Mouse (Mus musculus) cerebellum, adult 11-12 months (tissue): ENCODE measurements around the gene Prim1.
"Not testable (repeated sequence)": the region's sequence is repeated elsewhere in the genome, so short reads cannot be mapped to it uniquely, and the experiment has no call there.

Experiments
- DNase-seq: peaks from one replicate; pipeline ENCODE4 v3.0.0; 2022

Prim1 gene

DNA sequence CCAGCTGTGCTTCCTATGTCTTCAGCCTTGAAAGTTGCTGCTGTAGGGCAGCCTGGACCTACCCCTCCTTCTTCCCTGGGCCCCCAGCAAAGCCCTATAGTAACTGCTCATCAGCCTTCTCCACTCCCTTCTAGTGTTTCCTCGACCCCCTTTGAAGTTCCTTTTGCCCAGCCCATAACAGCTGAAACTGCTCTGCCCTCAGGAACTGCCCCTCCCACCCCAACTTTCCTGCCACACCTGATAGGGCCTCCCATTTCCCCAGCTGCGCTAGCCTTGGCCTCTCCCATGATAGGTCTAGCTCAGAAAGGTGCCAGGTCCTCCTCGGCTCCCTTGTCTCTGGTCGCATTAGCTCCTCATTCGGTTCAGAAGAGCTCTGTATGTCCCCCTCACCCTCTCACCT is 24.2 kb downstream of the Prim1 start:
- DNase-seq, result no peak

DNA sequence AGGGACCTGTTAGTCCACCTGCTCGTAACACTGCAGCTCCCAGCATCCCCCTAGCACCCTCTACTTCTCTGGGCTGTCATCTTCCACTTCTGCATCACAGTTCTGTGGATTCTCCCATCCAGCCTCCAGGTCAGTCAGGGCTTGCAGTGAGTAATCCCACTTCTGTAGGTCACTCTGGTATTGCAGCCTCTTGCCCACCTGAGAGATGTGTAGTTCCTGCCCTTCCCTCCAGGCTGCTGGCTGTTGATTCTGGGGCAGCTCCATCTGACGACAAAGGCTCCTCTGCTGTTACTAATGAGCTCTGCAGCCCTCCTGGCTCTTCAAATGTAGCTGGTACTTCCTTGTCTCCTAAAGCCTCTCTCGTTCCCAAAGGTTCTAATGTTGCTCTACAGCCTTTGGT is 24.9 kb downstream of the Prim1 start:
- DNase-seq, result no peak

DNA sequence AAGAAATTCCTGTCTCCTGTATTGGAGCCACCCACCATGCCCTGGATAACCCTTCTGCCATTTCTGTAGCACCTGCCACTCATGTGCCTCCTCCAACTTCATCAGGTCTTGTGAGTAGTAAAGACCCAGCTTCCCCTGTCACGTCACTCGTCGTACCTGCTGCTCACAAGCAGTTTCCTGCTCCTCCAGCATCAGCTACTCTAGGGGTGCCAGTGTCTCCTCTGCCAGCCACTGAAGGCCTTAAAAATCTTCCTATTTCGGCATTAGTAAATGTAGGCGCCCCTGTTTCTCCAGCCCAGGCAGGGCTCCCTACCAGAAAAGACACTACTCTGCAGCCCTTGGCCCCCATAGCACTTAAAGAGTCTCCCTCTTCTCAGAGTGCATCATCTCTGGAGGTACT is 25.3 kb downstream of the Prim1 start:
- no peak for DNase-seq

DNA sequence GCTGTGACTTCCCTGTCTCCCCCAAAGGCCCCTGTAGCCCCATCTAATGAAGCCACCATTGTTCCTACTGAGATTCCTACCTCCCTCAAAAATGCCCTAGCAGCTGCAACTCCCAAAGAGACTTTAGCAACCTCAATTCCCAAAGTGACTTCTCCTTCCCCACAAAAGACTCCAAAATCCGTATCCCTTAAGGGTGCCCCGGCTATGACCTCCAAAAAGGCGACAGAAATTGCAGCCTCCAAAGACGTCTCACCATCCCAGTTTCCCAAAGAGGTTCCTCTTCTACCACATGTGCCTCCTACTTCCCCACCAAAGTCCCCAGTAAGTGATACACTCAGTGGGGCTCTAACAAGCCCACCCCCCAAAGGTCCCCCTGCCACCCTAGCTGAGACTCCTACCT is 26.7 kb downstream of the Prim1 start:
- DNase-seq, result no peak

DNA sequence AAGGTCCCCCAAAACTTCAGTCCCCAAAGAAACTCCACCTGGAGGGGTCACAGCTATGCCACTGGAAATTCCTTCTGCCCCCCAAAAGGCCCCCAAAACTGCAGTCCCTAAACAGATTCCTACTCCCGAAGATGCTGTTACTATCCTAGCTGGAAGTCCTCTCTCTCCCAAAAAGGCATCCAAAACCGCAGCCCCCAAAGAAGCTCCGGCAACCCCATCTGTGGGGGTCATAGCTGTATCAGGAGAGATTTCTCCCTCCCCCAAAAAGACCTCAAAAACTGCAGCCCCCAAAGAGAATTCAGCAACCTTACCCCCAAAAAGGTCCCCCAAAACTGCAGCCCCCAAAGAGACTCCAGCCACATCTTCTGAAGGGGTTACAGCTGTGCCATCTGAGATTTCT is 27.5 kb downstream of the Prim1 start:
- no peak for DNase-seq

DNA sequence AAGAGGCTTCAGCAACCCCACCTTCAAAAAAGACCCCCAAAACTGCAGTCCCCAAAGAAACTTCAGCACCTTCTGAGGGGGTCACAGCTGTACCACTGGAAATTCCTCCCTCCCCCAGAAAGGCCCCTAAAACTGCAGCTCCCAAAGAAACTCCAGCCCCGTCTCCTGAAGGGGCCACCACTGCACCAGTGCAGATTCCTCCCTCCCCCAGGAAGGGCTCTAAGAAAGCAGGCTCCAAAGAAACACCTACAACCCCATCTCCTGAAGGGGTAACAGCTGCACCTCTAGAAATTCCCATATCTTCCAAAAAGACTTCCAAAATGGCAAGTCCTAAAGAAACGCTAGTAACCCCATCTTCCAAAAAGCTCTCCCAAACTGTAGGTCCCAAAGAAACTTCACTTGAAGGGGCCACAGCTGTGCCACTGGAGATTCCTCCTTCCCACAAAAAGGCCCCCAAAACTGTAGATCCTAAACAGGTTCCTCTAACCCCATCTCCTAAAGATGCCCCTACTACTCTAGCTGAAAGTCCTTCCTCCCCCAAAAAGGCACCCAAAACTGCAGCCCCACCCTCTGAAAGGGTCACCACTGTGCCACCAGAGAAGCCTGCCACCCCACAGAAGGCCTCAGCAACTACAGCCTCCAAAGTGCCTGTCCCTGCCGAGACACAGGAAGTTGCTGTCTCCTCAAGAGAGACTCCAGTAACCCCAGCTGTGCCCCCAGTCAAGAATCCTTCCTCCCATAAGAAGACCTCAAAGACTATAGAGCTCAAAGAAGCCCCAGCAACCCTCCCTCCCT is 28.3 kb downstream of the Prim1 start:
- DNase-seq, result no peak

DNA sequence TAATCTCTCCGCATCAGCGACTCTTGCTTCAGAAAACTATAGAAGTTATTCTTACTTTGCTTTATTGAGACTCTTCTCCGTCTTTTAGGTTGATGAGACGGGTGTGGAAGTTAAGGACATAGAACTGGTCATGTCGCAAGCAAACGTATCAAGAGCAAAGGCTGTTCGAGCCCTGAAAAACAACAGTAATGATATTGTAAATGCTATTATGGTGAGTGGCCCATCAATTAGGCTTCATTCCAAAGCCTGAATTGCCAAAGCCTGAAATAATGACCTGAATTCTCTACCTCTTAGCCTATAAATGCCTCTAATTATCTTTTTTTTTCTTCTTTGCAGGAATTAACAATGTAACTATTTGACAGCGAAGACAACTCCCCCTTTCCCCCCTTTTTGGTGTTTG is 33.2 kb downstream of the Prim1 start:
- DNase-seq, result no peak

DNA sequence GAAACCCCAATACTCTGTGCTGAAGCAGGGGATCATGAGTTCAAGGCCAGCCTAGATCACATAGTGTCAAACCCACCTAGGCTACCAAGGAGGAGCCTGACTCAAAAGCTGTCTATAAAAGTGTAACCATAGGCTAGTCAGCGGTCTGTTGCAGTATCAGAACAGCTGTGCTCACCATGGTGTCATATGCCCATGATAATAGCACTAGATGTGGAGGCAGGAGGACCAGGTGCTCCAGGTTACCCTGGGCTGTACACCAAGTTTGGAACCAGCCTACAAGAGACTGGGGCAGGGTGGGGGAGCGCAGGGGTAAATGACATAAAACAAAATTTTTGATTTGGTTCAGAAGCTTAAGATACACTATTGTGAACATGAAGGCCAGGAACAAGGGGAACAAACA is 34.8 kb downstream of the Prim1 start:
- DNase-seq, result no peak

DNA sequence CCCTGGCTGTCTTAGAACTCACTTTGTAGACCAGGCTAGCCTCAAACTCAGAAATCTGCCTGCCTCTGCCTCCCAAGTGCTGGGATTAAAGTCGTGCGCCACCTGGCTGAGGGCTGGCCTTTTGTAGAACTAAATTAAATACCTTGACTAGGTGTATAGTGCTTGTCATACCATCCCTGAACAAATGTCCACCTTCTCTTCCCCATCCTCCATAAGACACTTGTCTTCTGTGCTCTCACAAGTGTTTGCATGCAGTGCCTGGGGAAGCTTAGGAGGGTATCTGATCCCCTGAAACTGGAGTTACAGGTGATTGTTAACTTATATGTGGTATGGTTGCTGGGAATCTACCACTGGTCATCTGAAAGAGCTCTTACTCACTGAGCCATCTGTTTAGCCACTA is 35.4 kb downstream of the Prim1 start:
- DNase-seq, result no peak

DNA sequence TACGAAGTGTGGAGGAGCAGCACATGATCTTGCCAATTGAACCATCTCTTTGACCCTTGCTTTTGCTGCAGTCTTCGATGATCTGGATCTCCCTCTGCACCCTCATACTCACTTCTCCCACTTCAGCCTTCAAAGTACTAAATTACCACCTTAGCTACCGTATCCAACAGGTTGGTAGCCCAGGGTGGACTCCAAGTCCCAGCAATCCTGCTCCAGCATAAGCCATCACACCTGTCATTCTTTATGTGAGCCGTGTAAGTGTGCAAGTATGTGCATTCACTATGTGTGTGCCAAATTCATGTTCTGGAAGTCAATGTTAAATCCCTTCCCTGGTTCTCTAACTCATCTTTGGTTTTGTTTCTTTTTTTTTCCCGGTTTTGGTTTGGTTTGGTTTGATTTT is 36.6 kb downstream of the Prim1 start:
- DNase-seq, result no peak

DNA sequence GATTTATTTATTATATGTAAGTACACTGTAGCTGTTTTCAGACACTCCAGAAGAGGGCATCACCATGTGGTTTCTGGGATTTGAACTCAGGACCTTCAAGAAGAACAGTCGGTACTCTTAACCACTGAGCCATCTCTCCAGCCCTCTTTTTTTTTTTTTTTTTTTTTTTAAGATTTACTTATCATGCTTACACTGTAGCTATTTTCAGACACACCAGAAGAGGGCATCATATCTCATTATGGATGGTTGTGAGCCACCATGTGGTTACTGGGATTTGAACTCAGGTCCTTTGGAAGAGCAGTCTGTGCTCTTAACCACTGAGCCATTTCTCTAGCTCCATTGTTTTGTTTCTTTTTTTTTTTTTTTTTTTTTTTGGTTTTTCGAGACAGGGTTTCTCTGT is 37.2 kb downstream of the Prim1 start:
- DNase-seq, result not testable (repeated sequence)

DNA sequence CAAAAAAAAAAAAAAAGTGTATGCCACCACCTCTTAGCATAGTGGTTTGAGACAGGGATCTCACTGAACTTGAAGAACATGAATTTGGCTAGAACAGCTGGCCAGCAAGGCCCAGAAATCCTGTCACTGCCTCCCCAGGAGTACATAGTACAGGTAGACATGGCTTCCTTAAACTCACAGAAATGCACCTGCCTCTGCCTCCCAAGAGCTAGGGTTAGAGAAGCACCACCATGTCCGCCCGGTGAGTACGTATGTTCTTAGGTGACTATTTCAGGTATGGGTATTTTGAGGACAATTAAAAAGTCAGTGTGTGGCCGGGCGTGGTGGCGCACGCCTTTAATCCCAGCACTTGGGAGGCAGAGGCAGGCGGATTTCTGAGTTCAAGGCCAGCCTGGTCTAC is 38.0 kb downstream of the Prim1 start:
- no peak for DNase-seq

DNA sequence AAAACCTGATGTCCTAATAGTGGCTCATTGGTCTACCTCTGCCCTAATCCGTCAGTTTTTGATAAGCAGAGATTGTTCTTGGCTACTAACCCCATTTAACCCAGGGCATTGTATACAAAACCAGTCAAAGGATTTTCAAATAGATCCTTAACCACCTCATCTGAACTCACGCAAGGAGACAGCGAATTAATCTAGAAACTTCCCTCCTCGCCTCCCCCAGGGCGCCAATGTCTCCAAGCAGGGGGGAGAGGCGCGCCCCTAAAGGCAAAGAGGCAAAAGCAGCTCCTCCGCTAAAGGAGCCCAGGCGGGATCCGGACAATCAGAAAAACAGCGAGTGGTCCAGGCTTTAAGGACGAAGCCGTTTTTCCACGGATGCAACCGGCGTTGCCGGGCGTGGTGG is 43.2 kb downstream of the Prim1 start:
- no peak for DNase-seq

DNA sequence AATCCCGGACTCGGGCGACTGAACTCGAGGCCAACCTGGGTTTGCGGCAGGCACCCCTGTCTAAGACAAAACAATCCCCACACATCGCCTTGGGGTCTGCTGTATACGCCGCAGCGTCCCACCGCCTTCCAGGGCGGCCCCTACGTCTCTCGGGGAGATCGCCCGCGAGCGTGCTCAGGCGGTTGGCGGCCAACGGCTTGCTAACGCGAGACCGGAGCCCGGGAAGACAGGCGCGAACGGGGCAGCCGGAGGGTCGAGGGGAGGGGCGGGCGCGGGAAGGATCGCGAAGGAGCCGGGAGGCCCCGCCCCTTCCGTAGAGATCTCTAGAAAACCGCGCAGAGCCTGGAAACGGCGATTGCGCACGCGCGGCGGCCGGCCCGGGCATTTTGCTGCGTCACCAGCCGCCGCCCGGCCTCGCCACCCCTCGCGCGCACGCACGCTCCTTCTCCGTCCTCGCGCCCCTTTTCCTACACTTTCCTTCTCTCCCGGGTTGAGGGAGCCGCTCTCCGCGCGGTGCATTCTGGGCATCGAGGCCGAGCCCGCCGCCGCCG is 43.7 kb downstream of the Prim1 start, which contains the start of gene Ptges3:
Gene Ptges3, plus strand, starts transcription at position 354 of the 551 bp plus-strand sequence.
- peak; percentile 98 for DNase-seq

DNA sequence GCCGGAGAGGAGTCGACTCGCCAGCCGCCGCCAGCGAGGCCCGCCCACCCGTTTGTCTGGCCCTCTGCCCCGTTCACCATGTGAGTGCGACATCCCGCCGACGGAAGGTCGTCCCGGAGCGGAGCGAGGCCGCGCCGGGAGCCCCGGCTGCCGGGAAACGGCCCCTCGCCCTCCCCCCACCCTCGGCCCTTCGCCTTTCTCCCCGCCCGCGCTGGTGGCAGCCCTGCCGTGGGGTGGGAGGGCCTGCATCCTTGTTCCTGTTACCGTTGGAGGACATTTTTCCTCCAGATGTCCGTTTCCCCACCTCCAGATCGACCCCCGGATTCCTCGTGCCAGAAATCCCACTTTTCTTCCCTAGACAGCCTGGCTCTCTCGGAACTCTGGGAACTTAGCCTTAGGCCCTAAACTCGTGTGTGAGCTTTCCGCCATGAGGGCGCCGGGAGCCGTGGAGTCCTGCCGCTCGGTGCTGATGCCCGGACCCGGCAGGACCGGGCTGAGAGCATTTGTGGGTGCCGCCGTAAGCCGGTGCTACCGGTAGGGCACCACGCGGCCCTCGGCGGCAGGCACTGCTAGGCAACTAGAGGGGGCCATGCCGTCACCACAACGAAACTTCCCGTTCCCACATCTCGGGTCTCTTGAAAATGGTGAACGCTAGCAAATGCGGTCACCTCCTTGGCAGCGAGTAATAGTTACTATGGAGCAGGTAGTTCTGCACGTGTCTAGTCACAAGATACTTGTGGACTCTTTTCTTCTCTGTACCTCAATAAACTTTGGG is 44.4 kb downstream of the Prim1 start:
- DNase-seq, result peak; percentile 62

DNA sequence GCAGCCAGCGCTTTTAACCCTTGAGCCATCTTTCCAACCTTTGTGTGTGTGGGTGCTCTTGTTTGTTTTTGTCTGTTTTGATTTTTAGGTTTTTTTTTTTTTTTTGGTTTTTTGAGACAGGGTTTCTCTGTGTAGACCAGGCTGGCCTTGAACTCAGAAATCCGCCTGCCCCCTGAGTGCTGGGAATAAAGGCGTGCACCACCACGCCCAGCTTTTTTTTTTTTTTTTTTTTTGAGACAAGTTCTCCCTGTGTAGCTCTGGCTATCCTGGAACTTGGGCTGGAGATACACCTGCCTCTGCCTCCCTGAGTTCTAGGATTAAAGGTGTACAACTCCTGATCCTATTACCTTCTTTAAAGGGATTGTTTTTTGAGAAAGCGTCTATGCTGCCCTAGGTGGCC is 46.1 kb downstream of the Prim1 start:
- DNase-seq, result no peak

DNA sequence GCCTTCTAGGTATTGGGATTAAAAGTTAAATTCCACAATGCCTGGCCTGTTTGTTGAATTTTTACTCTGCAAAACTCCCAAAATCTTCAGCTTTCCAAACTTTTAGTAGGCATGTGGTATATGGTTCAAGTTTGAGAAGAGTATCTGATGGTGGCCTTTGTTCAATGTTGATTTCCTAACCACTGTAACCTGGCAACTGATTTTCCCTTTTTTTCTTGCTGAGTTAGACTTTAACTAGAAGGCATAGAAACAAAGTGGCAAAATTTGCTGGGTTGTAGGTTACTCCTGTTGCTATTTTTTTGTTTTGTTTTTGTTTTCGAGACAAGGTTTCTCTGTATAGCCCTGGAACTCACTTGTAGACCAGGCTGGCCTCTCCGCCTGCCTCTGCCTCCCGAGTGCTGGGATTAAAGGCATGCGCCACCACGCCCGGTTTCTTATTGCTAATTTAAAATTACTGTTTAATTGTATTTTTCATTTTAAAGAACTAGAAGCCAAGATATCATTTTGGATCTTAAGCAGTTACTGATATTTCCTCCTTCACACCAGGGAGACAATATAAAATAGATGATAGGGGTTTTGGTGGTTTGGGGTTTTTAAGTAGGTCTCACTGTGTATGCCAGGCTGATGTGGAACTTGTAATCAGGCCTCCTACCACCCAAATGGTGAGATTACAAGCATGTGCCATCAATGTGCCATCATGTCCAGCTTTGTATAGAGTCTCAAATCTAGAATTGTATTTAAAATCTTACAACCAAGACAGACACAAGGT is 47.4 kb downstream of the Prim1 start:
- no peak for DNase-seq

DNA sequence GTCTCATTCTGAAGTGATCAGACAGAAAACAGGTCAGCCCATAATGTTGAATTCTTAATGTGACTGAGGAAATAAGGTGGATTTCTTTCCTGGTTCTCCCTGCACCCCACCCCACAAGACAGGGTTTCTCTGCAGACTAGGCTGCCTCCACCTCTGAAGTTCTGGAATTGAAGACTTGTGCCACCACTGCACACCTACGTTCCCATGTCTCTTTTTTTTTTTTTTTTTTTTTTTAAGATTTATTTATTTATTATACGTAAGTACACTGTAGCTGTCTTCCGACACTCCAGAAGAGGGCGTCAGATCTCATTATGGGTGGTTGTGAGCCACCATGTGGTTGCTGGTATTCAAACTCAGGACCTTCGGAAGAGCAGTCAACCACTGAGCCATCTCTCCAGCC is 51.1 kb downstream of the Prim1 start:
- no peak for DNase-seq

DNA sequence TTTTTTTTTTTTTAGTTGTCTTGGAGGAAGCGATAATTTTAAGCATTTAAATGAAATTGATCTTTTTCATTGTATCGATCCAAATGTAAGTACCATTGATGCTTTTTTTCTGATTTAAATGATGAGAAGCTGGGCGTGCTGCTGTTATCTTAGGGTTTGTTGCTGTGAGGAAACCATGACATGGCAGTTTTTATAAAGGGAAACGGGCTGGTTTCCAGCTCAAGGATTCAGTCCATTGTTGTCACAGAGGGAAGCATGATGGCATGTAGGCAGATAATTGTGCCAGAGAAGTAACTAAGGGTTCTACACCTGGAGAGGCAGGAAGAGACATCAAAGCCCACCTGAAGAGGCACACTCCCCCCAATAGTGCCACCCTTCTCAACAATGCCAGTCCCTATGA is 54.2 kb downstream of the Prim1 start:
- DNase-seq, result no peak

DNA sequence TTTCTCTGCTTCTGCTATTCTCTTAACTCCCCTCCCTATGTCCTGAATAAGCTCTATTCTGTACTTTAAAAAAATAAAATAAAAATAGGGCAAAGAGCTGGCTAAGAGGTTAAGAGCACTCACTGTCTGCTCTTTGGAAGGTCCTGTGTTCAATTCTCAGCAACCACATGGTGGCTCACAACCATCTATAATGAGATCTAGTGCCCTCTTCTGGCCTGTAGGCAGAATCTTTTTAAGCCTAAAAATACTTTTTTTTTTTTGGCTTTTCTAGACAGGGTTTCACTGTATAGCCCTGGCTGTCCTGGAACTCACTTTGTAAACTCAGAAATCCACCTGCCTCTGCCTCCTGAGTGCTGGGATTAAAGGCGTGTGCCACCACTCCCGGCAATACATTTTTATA is 55.5 kb downstream of the Prim1 start:
- DNase-seq, result not testable (repeated sequence)

DNA sequence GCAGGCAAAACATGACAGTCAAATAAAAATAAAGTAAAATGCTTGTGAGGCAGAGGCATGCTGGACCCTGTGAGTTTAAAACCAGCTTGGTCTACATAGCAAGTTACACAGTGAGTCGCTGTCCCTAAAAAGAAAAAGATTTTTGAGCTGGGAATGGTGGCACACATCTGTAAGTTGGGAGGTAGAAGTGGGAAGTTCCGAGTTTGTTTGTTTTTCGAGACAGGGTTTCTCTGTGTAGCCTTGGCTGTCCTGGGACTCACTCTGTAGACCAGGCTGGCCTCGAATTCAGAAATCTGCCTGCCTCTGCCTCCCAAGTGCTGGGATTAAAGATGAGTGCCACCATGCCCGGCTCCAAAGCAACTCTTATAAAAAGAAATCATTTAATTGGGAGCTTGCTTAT is 63.3 kb downstream of the Prim1 start:
- DNase-seq, result not testable (repeated sequence)
